Mouse (Mus musculus): ENCODE measurements at regions not wholly inside any gene's neighbourhood (a gene's known extent, or its start where the extent isn't known, plus 50 kb on each side); places are given as distances from the start of the nearest gene placed in this dataset.

DNA sequence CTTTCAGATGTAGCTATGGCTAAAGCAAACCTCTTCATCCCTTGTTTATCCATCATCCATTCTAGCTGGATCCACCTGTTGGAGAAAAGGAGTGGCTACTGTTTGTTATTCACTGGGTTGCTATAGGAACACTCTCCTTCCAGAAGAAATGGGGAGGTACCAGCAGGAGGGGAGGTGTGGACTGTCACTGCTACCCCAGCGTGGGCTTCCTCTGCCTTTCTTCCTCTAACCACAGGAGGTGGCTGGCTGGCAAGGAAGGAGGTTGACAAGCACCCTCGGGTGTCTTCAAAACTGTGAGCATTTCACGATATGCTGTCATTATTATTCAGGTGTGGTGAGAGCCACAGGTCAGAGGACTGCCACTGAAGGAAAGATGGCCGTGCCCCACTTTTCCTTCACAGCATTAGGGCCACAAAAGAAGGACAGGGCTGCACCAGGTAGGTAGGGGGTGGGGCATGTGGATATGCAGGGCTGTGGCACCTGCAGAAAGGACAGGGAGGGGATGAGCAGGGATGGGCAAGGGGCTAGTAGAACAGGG is 122.2 kb downstream of the Plxna1 start:
- TF ChIP-seq POLR2A (IDR thresholded peaks at IDR 0.05; ENCODE audit: low read depth, low read length) (no peak), CTCF (IDR thresholded peaks at IDR 0.05; ENCODE audit: extremely low read depth, insufficient read depth, insufficient read length, insufficient replicate concordance) (no peak)

Data from spleen, adult 2 months (tissue).